Mouse (Mus musculus) midbrain, embryonic 16.5 days (tissue): ENCODE measurements around the gene Pde4d. TPM values are rescaled to one million over a fixed set of nuclear protein-coding genes. Genes with fewer than 3 reads are reported as not detected.

Experiments
- ATAC-seq: fragments of 200-750 bp; cut with Nextera tagmentation; 2 replicates; pipeline ENCODE4 v1.8.0; 2017; ENCODE audit warnings: moderate TSS enrichment
- H3K27ac ChIP-seq: fragments of 300-500 bp; sonication (generic); 2 replicates; pipeline ENCODE4 v1.5.1; 2014; ENCODE audit warnings: mild to moderate bottlenecking, low read length, mixed read lengths
- H3K27me3 ChIP-seq: fragments of 300-500 bp; sonication (generic); 2 replicates; pipeline ENCODE4 v1.6.1; 2014; ENCODE audit warnings: low read depth, low read length, mixed read lengths; ENCODE audit not compliant: control insufficient read depth, insufficient read depth
- H3K36me3 ChIP-seq: fragments of 300-500 bp; sonication (generic); 2 replicates; pipeline ENCODE4 v1.6.1; 2014; ENCODE audit warnings: mild to moderate bottlenecking, low read length, moderate library complexity, mixed read lengths; ENCODE audit not compliant: control insufficient read depth, insufficient read depth
- H3K4me1 ChIP-seq: fragments of 300-500 bp; sonication (generic); 2 replicates; pipeline ENCODE4 v1.6.1; 2014; ENCODE audit warnings: mild to moderate bottlenecking, low read length, mixed read lengths; ENCODE audit not compliant: control insufficient read depth, insufficient read depth
- H3K4me2 ChIP-seq: fragments of 300-500 bp; sonication (generic); 2 replicates; pipeline ENCODE4 v1.6.1; 2014; ENCODE audit warnings: mild to moderate bottlenecking, low read length, mixed read lengths
- H3K4me3 ChIP-seq: fragments of 300-500 bp; sonication (generic); 2 replicates; pipeline ENCODE4 v1.5.1; 2014; ENCODE audit warnings: low read depth, mild to moderate bottlenecking, low read length, moderate library complexity, mixed read lengths
- H3K9ac ChIP-seq: fragments of 300-500 bp; sonication (generic); 2 replicates; pipeline ENCODE4 v1.6.1; 2014; ENCODE audit warnings: low read depth, low read length, mixed read lengths
- H3K9me3 ChIP-seq: fragments of 300-500 bp; sonication (generic); replicated peaks from 2 replicates; pipeline ENCODE4 v1.6.1; 2014; ENCODE audit warnings: mild to moderate bottlenecking, low read length, mixed read lengths; ENCODE audit not compliant: control insufficient read depth, poor library complexity, severe bottlenecking
- WGBS: fragments of 180-500 bp; shearing (Covaris S2); extraction: QIAGEN DNeasy Blood & Tissue Kit; methylation state at CpG from one replicate; pipeline ENCODE4 v1.1.7; 2014; 5-methylcytosine and 5-hydroxymethylcytosine counted together
- polyA plus RNA-seq: library from polyadenylated mRNA; unstranded; fragments of >200 nt; fragmentation: Nextera tagmentation; extraction: Ambion mirVana; gene quantifications from 2 replicates; pipeline ENCODE4 v1.2.1, GENCODE M21; 2015

The Pde4d gene
- polyA plus RNA-seq, 1 experiment from 2014 or later = 22.6 TPM

DNA sequence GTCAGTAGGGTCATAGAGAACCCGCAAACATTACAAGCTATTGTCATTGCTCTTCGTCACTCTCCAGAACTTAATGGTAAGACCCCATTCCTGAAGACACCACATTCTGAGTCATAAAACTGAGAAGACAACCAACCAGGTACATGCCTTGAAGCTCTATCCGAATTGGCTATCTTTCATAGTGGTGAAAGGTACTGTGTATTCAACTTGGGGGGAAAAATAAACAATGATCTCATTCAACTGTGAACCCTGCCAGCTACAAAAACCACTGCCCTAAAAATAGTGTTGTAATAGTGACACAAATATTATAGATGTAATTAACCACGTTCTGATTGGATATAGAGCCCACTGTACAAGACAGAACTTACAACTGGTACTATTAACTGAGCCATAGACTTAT lies 1140.3 kb downstream of the Pde4d start:
- H3K4me2 ChIP-seq = no peak overlapping the region
- ATAC-seq = no peak
- no peak overlapping the region for H3K27ac ChIP-seq
- H3K27me3 ChIP-seq = no peaks in the 10 kb centered on the region
- H3K4me1 ChIP-seq = peaks cover 2% of the 10 kb centered on the region; the same call in 1 of the 2 replicates
- H3K9ac ChIP-seq = no peak overlapping the region
- H3K9me3 ChIP-seq = no peaks in the 10 kb centered on the region
- H3K36me3 ChIP-seq = no peaks in the 10 kb centered on the region
- H3K4me3 ChIP-seq = no peak overlapping the region
- WGBS = 85% methylated on average over 4 of the region's 4 CpGs

DNA sequence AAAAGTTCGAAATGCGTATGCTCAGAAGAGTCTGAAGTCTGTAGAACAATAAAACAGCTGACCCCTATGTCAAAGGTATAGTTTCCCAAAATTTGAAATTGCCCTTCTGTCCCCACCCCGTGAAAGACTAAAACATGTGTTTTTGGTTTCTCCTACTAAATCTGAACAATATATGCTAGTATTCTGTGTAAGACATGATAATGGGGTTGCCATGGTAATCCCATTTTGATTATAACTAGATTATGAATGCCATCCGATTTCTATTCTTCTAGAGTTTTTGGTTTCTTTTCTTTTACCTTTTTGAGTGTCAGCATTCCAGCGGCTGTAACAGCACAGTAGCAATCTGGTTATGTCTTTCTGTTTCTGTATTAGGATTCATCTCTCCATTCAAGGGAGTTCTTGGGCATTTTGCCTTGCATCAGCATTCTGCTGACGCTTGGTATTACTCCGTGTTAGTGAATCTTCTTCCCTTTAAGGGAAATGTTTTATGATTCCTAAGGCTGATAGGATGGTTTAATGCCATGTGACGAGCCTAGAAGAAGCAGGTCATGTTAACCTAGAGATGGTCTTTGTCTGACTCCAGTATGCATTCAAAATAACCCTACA lies 1142.5 kb downstream of the Pde4d start:
- H3K4me2 ChIP-seq = no peak overlapping the region
- no peak overlapping the region for H3K9ac ChIP-seq
- H3K27me3 ChIP-seq = no peaks in the 10 kb centered on the region
- no peak for ATAC-seq
- H3K27ac ChIP-seq = no peak overlapping the region
- no peaks in the 10 kb centered on the region for H3K36me3 ChIP-seq
- no peak overlapping the region for H3K4me3 ChIP-seq
- 54% methylated on average over 8 of the region's 8 CpGs for WGBS
- peaks cover 2% of the 10 kb centered on the region; the same call in 1 of the 2 replicates for H3K4me1 ChIP-seq
- H3K9me3 ChIP-seq = no peaks in the 10 kb centered on the region

DNA sequence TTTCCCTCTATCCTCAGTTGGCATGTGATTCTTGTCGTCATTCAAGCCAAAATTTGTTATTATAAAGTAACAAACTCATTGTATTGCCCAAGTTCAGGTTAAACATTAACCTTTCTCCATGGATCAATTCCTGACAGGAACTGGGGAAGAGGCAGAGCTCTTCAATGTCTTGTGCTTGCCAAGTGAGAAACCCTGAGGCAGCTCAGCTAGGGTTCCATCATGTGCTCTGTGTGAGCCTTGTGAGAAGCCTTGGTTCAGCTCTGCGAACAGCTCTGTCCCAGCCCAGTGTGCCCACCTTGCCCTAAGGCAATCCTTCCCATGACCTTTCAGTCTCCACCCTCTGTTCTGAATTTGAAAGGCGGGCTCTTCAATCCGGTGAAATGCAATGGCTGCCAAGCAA lies 1150.0 kb downstream of the Pde4d start:
- Histone ChIP-seq H3K9ac (no peak overlapping the region), H3K36me3 (no peaks in the 10 kb centered on the region), H3K27me3 (no peaks in the 10 kb centered on the region), H3K4me3 (no peak overlapping the region), H3K4me1 (no peaks in the 10 kb centered on the region), H3K4me2 (no peak overlapping the region), H3K9me3 (no peaks in the 10 kb centered on the region), H3K27ac (no peak overlapping the region)
- no peak for ATAC-seq
- 70% methylated on average over 4 of the region's 4 CpGs for WGBS

DNA sequence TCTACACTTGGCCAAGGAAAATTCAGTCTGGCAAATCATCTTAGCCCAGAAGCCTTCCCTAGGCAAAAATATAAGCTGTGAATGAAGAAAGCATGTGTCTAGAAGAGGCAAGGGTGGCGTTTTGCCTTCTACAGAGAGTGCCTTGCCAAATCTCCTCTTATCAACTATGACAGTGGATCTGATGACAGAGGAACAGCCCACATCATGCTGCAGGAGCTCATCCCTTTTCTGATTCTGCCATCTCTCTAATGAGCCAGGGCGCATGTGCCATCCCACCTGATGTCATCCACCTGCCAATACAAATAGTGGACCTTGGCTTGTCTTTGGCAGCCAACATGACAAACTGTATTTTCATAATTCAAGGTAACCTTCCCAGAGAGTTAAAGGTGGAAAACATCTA lies 1154.3 kb downstream of the Pde4d start:
- no peak overlapping the region for H3K27ac ChIP-seq
- H3K9me3 ChIP-seq = no peaks in the 10 kb centered on the region
- no peaks in the 10 kb centered on the region for H3K36me3 ChIP-seq
- 85% methylated on average over 2 of the region's 2 CpGs for WGBS
- no peak overlapping the region for H3K4me2 ChIP-seq
- H3K9ac ChIP-seq = no peak overlapping the region
- ATAC-seq = no peak
- no peaks in the 10 kb centered on the region for H3K4me1 ChIP-seq
- H3K4me3 ChIP-seq = no peak overlapping the region
- H3K27me3 ChIP-seq = no peaks in the 10 kb centered on the region

DNA sequence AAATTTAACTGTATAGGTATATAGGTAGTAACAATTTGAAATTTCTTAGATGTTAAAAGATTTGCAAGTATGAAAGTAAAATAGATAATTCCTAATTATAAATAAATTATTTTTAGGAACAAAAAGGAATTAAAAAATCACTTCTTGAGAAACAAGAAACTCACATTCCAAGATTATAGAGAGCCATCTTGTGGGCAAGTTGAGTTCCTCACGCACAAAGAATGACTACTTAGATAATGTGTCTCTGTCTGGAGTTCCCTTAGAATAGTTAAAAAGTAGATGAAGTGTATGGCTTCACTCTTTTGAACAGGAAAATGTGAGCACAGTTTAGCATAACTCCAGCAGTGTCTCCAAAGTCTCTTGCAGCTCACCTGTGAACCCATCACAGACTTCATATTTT lies 1155.4 kb downstream of the Pde4d start:
- Histone ChIP-seq H3K4me1 (no peaks in the 10 kb centered on the region), H3K9me3 (no peaks in the 10 kb centered on the region), H3K36me3 (no peaks in the 10 kb centered on the region), H3K9ac (no peak overlapping the region), H3K27ac (no peak overlapping the region), H3K4me2 (no peak overlapping the region), H3K4me3 (no peak overlapping the region), H3K27me3 (no peaks in the 10 kb centered on the region)
- 79% methylated on average over 1 of the region's 1 CpGs for WGBS
- ATAC-seq = no peak

DNA sequence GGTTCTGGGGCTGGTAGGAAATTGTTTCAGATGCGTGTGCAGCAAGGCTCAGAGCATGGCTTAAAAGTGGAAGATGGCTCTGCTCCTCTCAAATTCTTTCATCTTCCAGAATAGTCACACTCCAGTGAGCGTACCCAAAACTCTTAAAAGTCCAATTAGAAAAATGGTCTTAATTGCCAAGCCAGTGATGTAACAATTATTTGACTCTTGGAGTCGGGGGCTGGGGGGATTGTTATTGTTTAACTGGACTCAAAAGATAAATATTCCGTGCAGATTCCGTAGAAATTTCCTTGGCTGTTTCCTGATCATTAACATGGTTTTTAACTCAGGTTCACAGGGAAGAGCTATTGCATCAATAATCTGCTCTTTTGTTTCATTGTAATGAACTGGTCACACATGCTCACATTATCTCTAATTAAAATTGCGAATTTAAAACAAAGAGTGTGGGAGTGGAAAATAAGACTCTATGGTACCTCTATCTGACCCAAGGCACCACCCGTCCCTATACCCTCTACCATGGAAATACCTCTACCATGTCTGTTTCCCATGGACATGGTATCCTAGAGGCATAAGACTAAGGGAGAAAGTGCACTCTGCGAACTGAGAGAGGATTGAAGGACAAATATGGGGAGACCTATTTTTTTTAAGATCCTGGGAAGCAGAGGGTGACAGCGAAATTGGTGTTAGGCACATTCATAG lies 1159.5 kb downstream of the Pde4d start:
- Histone ChIP-seq H3K9me3 (no peaks in the 10 kb centered on the region), H3K4me3 (no peak overlapping the region), H3K27ac (no peak overlapping the region), H3K4me1 (no peaks in the 10 kb centered on the region), H3K9ac (no peak overlapping the region), H3K36me3 (no peaks in the 10 kb centered on the region), H3K4me2 (no peak overlapping the region), H3K27me3 (no peaks in the 10 kb centered on the region)
- WGBS = 78% methylated on average over 9 of the region's 9 CpGs
- ATAC-seq = no peak

DNA sequence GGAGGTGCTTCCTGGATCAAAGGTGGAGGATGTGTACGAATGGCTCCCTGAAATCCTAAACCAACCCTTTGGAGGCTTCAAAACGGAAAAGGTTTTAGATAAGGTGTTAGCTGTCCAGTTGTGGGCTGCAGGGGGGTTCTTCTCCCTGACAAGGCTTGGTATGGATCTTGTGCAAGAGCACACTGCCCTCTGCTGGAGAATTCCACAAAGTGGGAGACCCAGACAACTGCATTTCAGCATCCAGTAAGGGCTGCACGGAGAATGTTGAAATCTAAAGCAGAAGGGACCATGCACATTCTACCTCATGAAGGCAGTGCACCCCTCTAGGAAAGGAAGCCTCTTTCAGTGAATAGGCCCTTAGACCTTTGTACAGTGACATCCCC lies 1160.0 kb downstream of the Pde4d start:
- Histone ChIP-seq H3K27ac (no peak overlapping the region), H3K4me3 (no peak overlapping the region), H3K27me3 (no peaks in the 10 kb centered on the region), H3K36me3 (no peaks in the 10 kb centered on the region), H3K4me2 (no peak overlapping the region), H3K9ac (no peak overlapping the region), H3K4me1 (no peaks in the 10 kb centered on the region), H3K9me3 (no peaks in the 10 kb centered on the region)
- peak; percentile 74 for ATAC-seq
- WGBS = 26% methylated on average over 3 of the region's 3 CpGs

DNA sequence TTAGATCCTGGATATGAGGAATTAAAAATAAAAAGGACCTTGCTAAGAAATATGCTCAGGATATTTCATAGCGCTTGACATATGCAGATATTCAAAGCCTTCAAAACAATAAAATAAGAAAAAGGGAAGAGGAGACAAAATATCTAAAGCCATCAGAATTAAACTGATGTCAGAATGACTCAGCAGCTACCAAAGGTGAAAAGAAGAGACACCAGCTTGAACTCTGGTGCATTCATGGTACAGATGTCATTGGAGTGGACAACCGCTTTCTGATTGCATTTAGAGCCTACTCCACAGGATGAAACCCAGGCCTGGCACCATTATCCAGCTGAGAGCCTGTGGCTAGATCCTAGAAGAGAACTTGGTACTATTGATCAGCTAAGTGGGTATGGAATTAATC lies 1161.0 kb downstream of the Pde4d start:
- Histone ChIP-seq H3K9ac (no peak overlapping the region), H3K27me3 (no peaks in the 10 kb centered on the region), H3K36me3 (no peaks in the 10 kb centered on the region), H3K4me2 (no peak overlapping the region), H3K4me3 (no peak overlapping the region), H3K4me1 (peaks cover 1% of the 10 kb centered on the region; the same call in 1 of the 2 replicates), H3K27ac (no peak overlapping the region), H3K9me3 (no peaks in the 10 kb centered on the region)
- 96% methylated on average over 2 of the region's 2 CpGs for WGBS
- ATAC-seq = no peak

DNA sequence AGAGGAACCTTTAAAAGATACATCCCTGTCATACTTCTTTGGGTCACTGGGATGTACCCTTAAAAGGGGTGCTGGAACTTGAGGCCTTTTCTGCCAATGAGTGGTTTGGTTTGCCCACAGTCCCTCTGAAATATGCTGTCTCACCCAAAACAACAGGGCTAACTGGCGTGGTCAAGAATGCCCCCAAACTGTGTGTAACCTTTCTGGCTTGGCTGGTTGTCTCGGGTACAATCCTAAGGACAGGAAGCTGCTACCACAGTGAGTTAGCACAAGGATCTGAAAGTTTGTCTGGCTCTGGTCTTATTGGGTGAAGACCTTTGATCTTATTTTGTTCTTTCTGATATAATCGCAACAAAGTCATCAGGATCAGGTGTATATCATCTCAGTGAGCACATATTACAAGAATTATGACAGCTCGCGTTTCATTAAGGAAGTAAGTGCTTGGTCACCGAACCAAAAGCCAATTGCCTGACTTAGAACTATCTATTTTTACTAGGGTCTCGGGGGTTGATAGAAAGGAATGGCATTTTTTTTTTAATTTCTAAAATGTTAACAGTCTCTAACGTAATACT lies 1165.6 kb downstream of the Pde4d start:
- Histone ChIP-seq H3K4me3 (no peak overlapping the region), H3K27ac (no peak overlapping the region), H3K27me3 (no peaks in the 10 kb centered on the region), H3K9ac (no peak overlapping the region), H3K36me3 (no peaks in the 10 kb centered on the region), H3K4me2 (no peak overlapping the region), H3K9me3 (no peaks in the 10 kb centered on the region), H3K4me1 (peaks cover 5% of the 10 kb centered on the region; the same call in 1 of the 2 replicates)
- ATAC-seq = no peak
- 65% methylated on average over 8 of the region's 8 CpGs for WGBS
